Mouse (Mus musculus) B cell, adult 2 months (primary cell): ENCODE data around the gene Hdac7.

ENCODE experiments used
- DNase-seq, 2 experiments: peaks; one replicate each; pipeline ENCODE4 v3.0.0; 2022

Hdac7 gene

DNA sequence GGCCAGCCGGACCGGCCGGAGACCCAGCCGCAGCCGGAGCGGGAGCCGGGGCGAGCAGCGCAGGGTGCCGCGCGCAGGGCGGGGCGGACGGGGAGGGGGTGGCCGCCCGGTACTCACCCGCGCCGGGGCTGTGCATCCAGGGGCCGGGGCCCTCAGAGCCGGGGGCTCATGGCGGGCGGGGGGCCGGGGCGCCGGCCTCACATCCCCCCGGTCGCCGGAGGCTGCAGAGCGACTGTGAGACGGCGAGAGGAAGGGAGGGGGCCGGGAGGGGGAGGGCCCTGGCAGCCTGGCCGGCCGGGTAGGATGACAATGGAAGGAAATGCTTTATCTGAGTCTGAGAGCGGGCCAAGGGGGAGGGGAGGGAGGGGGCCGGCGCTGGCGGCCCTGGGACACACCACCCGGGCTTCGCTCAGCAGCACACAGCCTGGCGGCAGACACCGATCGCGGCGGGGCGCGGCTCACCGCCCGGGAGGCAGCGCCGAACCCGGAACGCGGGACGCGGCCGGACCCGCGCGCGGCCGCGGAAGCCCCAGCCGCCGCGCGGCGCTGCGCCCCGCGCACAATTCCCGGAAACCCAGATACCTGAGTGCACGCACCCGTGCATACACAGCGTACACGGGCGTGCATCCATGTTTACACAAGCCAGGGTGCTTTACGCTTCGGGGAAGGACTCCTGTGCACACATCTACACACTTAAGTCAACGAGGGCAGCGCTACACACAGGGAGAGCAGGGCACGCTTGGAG is 12.9 kb downstream of the Hdac7 start:
- peak; percentile 53 to 61 for DNase-seq

DNA sequence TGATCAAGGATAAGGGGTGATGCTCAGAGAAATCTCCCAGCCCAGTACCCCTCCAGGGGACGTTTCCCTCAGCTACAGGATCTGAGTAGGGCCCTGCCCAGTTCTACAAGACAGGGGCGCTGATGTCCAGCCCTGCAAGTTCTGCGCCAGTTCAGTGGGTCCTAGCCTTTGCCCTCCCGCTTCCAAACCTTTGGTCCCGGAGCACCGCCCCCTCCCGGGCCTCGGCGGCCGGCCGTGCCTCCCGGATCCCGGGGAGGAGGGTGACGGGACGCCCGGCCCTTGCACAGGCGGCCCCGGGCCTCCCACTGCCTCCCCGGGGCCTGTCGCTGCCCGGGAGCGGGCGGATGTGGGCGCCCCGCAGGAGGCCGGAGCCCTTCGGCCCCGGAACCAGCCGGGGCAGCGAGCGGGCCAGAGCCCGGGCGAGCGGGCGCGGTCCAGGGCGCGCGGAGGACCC is 13.5 kb downstream of the Hdac7 start:
- peak; percentile 34 to 47 for DNase-seq

DNA sequence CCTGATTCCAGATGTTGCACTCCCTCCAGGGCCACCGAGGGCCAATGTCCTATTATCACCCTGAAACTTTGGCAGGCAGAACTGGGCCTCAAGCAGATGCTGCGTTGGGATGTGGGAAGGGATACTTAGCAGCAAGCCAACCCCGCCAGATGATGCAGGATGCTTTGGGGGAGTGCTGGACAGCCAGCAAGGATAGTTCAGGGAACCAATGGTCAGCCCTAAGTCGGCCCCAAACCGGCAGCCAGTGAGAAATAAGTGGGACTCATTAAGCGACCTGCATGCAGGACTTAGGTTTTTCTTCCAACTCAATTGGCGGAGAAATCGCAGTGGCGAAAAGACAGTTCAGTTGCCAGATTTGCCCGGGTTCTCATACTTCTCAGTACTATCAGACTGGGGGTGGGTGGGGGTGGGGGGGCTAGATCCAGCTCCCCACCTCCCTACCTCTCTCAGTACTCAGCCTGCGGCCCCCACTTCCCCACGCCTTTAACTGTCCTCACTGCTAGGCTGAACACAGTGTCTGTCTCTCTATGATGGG is 14.0 kb downstream of the Hdac7 start:
- DNase-seq = no peak

DNA sequence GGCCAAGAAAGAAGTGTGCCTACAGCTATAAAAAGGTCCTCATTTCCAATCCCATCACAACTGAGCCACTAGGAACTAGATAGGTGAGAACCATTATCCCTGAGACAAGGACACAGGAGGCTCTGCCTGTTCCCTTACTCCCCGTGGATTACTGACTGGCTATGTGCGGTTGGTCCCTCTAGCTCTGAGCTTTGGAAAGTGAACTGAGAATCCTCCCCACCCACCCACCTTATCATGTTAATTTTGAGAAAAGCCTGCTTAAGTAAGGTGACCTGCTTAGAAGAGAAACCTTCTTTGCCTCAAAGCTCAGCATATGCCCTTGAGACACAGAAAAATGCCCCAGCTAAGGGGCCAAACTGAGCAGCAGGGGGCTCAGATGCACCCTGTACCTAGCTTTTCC is 14.9 kb downstream of the Hdac7 start:
- DNase-seq = no peak

DNA sequence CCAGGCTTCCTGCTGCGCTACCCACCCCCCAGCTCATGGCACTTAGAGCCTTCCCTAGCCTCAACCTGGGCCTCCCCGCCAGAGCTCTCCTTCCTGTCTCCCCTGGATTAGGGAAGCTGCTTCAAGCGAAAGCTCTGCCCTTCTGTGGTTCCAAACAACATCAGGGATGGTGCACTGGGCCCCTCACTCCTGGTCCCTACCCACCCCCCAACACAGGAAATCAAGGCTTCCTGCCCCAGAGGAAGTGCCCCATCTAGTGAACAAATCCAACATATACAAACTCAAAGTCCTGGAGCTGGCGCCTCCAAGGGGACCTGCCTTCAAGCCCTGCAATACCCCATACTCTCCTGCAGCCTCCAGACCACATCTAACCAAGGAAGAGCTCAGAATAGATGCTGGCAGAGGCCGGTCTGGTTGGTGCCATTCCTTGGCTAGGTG is 15.4 kb downstream of the Hdac7 start:
- DNase-seq = no peak

GRCm38 (mm10) chr15:97828221-97828842 is 16.0 kb downstream of the Hdac7 start:
- DNase-seq = no peak

DNA sequence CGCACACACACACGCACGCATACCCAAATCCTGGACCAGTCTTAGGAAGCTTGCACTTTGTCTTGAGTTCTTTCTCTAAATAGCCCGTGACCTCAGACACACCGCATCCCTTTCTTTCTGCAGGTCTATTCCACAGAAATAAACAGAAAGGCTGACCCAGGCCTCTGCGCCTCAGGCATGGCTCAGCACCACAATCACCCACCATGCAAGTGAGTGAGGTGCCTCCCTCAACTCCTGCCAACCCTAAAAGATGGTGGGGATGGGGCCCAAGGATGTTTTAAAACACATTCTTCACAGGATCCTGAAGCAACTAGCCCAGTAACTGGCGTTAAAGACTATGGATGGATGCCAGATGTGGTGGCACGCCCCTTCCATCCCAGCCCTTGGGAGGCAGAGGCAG is 16.9 kb downstream of the Hdac7 start:
- DNase-seq = no peak

DNA sequence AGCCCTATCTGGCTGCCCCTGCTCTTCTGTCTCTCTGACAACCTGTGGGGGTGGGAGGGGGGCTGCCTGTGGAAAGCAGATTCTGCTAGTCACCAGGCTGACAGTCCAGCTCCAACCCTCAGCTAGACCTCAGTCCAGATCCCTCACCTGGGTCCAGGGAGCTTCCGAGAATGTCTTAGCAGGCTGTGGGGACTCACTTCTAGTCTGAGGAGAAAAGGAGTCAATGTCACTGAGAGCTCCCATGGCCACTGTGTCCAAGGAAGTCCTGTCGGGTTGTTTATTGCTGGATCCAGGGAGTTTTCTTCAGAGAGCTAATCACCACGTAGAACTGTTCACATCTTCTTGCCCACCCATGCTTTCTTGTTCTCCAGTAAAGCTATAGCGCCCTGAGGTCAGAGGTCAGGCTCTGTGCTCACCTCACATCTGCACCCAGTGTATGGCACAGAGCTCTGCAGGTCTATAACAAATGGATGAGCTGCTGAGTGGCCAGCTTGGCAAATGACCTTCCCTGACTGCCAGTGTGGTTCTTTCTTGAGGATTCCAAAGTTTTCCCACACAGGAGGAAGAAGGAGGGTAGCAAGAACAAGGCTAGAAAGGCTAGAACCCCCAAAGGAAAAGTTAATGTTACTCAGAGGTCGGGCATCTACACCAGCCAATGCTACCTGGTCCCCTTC is 17.6 kb downstream of the Hdac7 start:
- DNase-seq = no peak

DNA sequence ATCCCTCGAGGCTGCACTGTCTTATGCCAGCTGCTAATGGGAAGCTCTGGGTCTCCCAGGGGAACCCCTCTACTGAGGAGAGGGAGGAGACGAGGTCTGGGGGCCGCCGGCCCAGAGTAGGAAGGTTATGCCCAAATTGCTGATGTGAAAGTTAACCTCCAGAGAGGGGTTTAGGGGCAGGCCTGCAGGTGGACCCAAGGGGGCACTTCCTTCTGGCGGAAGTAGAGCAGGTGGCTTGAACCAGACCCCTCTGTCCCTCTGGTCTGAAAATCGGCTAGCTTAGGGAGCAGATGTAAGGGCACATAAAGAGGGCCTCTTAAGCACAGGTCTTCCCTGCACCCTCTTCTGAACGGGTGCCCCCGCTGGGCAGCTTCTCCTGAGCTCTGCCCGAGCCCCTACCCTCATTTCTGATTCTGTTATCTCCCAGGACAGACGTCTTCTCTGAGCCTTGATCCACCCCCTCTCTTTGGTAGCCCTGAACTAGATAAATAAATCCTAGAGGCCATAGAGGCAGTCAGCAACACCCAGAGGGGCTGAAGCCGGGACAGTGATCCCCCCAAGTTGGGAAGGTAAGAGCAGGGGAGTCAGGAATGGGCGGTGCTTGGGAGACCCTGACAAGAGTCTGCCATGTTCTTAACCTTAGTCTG is 18.2 kb downstream of the Hdac7 start:
- DNase-seq = peak in 1 of 2 experiments; percentile 34

DNA sequence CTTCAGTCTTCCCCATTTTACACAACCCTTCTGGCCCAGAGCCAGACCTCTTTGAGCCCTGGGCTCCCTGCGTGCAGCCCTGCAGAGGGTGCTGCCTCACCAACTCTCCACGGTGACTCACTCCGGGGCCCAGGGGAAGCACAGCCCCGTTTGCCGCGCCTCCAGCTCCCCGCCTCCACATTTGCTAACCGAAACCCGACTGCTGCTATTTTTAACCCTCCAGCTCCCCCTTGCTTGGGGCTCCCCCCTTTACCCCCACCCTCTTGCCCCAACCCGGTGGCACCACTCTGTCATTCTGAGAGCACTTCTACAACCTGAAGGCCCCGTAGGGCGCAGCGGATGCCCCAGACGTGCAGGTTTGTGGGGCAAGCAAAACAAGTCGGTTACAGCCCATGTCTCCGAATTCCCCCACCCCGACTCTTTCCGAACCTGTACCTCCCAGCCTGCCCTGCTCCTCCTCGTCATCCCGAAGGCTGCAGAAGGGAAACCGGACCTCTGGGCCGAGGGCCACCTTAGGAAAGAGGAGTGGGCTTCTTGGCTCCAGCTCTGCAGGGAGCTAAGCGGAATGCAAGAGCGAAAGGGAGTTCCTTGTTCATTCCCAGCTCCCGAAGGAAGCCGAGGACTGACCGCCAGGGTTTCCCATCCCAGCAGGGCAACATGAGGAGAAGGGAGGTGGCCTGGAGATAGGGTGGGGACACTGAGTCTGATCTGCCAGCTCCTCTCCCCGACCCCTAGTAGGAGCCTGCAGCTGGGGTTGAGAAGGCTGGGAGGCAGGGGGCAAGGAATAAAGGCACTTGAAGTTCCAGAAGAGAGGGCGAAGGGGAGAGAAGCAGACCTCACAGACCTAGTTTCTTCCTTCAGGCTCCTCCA is 19.0 kb downstream of the Hdac7 start:
- peak; percentile 94 to 95 for DNase-seq

- no peak for DNase-seq
Measured at GRCm38 (mm10) chr15:97824042-97824441, 20.3 kb downstream of the Hdac7 start.

DNA sequence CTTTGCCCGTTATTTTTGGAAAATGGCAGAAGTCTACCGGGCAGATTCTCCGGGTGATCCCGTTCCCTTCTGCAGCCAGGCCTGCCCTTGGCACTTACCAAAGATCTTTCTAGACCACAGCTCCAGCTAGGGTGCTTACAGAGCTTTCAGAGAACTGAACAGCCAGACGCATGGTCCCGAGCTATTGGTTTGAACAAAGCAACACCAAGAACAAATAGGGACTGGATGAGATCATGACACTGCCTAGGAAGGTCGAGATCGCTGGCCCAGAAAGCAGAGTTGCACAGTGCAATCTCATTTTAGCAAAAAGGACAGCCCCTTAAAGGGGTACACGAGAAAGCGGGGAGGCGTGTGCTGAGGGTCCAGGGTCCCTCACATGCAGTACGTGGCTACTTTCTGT is 20.8 kb downstream of the Hdac7 start:
- no peak for DNase-seq

GRCm38 (mm10) chr15:97822545-97823228 is 21.6 kb downstream of the Hdac7 start:
- no peak for DNase-seq

DNA sequence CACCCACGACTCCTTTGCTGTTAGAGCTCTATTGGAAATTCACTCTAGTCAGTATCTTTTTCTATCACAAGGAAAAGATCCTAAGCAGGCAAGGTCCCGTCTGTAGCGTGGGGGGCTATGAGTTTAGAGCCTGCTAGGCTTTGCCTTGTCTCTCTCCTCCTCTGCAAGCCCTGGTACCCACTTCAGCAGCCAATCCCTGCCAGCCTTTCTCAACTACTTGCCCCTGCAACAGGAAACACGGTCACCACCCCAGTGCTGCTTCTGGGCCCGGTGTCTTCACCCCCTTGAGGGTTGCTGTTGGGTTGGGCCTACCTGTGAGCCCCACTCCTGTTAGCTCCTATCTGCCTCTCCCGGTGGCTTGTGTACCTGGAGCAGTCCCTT is 22.3 kb downstream of the Hdac7 start:
- DNase-seq = peak; percentile 67

GRCm38 (mm10) chr15:97821321-97821982 is 22.9 kb downstream of the Hdac7 start:
- DNase-seq = peak; percentile 57 to 59

- no peak for DNase-seq
Measured at GRCm38 (mm10) chr15:97819937-97820336, 24.4 kb downstream of the Hdac7 start.

- DNase-seq = peak; percentile 25 to 40
Measured at GRCm38 (mm10) chr15:97816199-97816994, 27.9 kb downstream of the Hdac7 start.

DNA sequence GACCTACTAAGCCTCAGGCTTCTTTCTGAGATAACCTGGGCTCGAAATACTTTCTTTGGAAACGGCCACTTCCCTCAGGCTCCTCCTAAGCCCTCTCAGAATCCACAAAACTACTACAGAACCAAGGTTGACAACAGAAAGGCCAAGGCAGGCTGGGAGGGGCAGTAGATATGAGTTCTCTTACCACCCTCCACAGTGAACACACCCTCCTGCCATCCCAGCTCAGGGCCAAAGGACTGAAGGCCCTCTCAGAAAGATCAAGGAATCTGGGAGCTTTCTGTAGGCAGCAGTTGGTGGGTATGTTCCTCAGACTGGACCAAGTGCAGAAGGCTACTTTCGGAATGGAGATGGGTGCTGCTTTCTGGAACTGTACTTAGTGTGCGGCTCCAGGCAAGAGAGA is 29.0 kb downstream of the Hdac7 start:
- DNase-seq = no peak

DNA sequence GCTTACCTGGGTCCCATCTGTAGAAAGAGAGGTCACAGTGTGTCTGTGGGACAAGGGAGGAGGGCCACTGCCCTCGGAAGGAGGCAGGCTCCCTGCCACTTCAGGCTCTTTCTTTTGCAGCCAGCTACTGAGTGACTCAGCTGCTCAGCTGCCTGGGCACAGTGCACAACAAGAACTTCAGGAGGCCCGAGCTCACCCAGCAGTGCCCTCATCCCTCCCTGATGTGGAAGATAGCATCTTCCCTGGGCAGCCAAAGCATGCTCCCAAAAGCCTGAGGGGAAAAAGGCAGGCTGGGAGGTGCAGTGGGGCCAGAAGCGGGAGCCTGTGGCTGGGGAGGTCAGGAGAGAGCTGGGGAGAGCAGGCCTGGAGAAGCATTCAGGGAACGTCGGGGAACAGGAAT is 29.6 kb downstream of the Hdac7 start:
- DNase-seq = no peak
